Mouse (Mus musculus) midbrain, embryonic 13.5 days (tissue): ENCODE data around the gene Oosp2. TPM values are rescaled to one million over a fixed set of nuclear protein-coding genes. Genes with fewer than 3 reads are reported as not detected.

ENCODE experiments used
- ATAC-seq: fragments of 200-750 bp; cut with Nextera tagmentation; 2 replicates; pipeline ENCODE4 v1.8.0; 2017; ENCODE audit warnings: mild to moderate bottlenecking, moderate TSS enrichment, moderate library complexity
- H3K27ac ChIP-seq: fragments of 300-500 bp; sonication (generic); 2 replicates; pipeline ENCODE4 v1.5.1; 2015; ENCODE audit warnings: inconsistent platforms, mild to moderate bottlenecking, moderate library complexity
- H3K27me3 ChIP-seq: fragments of 300-500 bp; sonication (generic); 2 replicates; pipeline ENCODE4 v1.6.1; 2015; ENCODE audit warnings: mild to moderate bottlenecking, inconsistent platforms
- H3K36me3 ChIP-seq: fragments of 300-500 bp; sonication (generic); 2 replicates; pipeline ENCODE4 v1.6.1; 2015; ENCODE audit warnings: mild to moderate bottlenecking, inconsistent platforms
- H3K4me1 ChIP-seq: fragments of 300-500 bp; sonication (generic); replicated peaks from 2 replicates; pipeline ENCODE4 v1.6.1; 2015; ENCODE audit warnings: inconsistent platforms
- H3K4me2 ChIP-seq: fragments of 300-500 bp; sonication (generic); replicated peaks from 2 replicates; pipeline ENCODE4 v1.6.1; 2015; ENCODE audit warnings: moderate library complexity, mild to moderate bottlenecking, inconsistent platforms
- H3K4me3 ChIP-seq: fragments of 300-500 bp; sonication (generic); replicated peaks from 2 replicates; pipeline ENCODE4 v1.5.1; 2015; ENCODE audit warnings: mild to moderate bottlenecking, inconsistent platforms
- H3K9ac ChIP-seq: fragments of 300-500 bp; sonication (generic); replicated peaks from 2 replicates; pipeline ENCODE4 v1.6.1; 2015; ENCODE audit warnings: mild to moderate bottlenecking, inconsistent platforms
- H3K9me3 ChIP-seq: fragments of 300-500 bp; sonication (generic); 2 replicates; pipeline ENCODE4 v1.6.1; 2016; ENCODE audit warnings: mild to moderate bottlenecking, inconsistent platforms
- WGBS: fragments of 180-500 bp; shearing (Covaris S2); methylation state at CpG from one replicate; pipeline ENCODE4 v1.1.7; 2015; 5-methylcytosine and 5-hydroxymethylcytosine counted together
- polyA plus RNA-seq: library from polyadenylated mRNA; unstranded; fragments of >200 nt; fragmentation: Nextera tagmentation; extraction: Ambion mirVana; gene quantifications from 2 replicates; pipeline ENCODE4 v1.2.1, GENCODE M21; 2015

Gene Oosp2
- polyA plus RNA-seq, 1 experiment from 2014 or later, result not detected

DNA sequence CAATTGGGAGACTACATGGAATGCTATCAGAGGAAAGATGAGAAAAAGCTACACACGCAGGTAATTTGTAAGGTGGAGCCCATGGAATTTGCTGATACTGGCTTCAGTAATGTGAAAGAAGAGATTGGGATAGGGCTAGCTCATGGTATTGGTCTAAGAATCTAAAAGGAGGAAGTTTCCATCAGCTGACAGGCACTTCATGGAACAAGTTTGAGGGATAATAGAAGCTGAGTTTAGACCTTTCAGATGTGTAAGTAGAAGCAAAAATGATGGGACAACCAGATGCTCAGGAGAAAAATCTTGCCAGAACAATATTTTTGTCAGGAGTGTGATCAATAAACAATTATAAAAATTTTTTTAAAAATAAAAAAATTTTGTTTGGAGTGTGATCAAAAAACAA is 26.6 kb downstream of the Oosp2 start:
- H3K36me3 ChIP-seq, result no peaks in the 10 kb centered on the region
- no peaks in the 10 kb centered on the region for H3K27me3 ChIP-seq
- no peak overlapping the region for H3K27ac ChIP-seq
- H3K4me1 ChIP-seq, result no peaks in the 10 kb centered on the region
- no peak overlapping the region for H3K9ac ChIP-seq
- H3K9me3 ChIP-seq, result no peaks in the 10 kb centered on the region
- H3K4me3 ChIP-seq, result no peak overlapping the region
- WGBS, result 87% methylated on average over 1 of the region's 1 CpGs
- H3K4me2 ChIP-seq, result no peak overlapping the region
- ATAC-seq, result no peak

DNA sequence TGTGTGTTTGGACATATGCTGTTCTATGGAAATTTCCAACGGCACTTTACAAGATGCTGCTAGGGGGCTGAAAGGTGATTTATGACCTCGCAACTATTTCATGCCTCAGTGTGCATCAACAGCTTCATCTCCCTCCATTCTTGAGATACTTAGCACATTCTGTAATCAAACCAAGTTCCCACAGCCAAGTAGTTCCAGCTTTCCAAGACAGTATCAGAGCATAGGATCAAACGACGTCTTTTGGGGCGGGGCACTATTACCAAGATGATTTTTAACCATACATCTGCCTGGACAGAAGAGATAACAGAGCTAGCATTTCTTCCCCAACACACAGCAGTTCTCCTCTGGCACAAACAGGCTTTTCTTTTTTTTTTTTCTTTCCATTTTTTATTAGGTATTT is 35.1 kb downstream of the Oosp2 start:
- H3K27me3 ChIP-seq, result no peaks in the 10 kb centered on the region
- no peak overlapping the region for H3K9ac ChIP-seq
- H3K4me2 ChIP-seq, result no peak overlapping the region
- H3K4me1 ChIP-seq, result no peaks in the 10 kb centered on the region
- H3K4me3 ChIP-seq, result no peak overlapping the region
- no peaks in the 10 kb centered on the region for H3K36me3 ChIP-seq
- ATAC-seq, result no peak
- H3K9me3 ChIP-seq, result no peaks in the 10 kb centered on the region
- no peak overlapping the region for H3K27ac ChIP-seq
- WGBS, result 89% methylated on average over 5 of the region's 5 CpGs

GRCm38 (mm10) chr19:11624800-11625199 is 35.6 kb downstream of the Oosp2 start:
- Histone ChIP-seq H3K36me3 (no peaks in the 10 kb centered on the region), H3K27me3 (no peaks in the 10 kb centered on the region), H3K9ac (no peak overlapping the region), H3K4me3 (no peak overlapping the region), H3K4me1 (no peaks in the 10 kb centered on the region), H3K9me3 (no peaks in the 10 kb centered on the region), H3K4me2 (no peak overlapping the region), H3K27ac (no peak overlapping the region)
- no peak for ATAC-seq

DNA sequence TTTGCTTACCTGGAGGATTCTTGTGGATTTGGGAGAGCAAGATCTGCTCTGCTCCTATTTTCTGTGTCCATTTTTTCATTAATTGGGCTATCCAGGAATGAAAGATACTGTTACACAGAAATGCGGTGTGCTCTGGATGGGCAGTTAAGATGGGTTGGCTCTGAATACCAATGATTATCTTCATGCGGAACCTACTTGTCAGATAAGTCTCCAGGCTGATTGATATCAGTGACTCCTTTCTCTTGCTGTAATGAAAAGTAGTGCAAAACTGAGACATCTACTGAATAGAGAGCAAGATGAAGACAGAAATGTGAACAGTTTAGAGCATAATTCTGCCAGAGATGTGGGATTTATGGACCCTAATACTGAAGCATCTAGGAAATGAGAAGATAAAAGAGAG is 36.8 kb downstream of the Oosp2 start, which contains the start of gene Ms4a2:
TSS of gene Ms4a2 (minus strand) at position 169 of the 400 bp plus-strand sequence.
- H3K27ac ChIP-seq, result no peak within 1 kb of the TSS
- ATAC-seq, result no peak
- no peak within 1 kb of the TSS for H3K4me2 ChIP-seq
- 89% methylated on average over 2 of the region's 2 CpGs for WGBS
- no peaks in the 10 kb centered on the region for H3K9me3 ChIP-seq
- H3K4me1 ChIP-seq, result no peaks in the 10 kb centered on the region
- H3K27me3 ChIP-seq, result no peaks in the 10 kb centered on the region
- H3K9ac ChIP-seq, result no peak within 1 kb of the TSS
- H3K36me3 ChIP-seq, result no peaks in the 10 kb centered on the region
- no peak within 1 kb of the TSS for H3K4me3 ChIP-seq

DNA sequence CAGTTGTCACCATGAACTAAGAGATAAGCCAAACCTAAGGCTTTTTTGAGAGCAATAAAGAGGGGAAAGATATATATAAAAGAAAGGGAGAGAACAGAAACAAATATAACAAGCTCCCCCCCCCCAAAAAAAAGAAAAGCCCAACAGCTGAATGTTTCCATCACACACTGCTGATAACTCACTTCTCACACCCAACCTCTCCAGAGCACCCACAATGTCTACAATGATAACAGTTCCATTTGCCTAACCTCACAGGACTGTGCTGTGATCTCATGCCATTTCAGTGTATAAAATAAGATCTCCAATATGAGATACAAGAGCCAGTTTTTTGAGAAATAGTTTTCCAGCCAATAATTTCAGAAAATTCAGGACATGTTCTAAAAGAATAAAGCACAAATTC is 42.4 kb downstream of the Oosp2 start:
- Histone ChIP-seq H3K27ac (no peak overlapping the region), H3K4me2 (no peak overlapping the region), H3K9ac (no peak overlapping the region), H3K27me3 (no peaks in the 10 kb centered on the region), H3K36me3 (no peaks in the 10 kb centered on the region), H3K4me1 (no peaks in the 10 kb centered on the region), H3K4me3 (no peak overlapping the region), H3K9me3 (no peaks in the 10 kb centered on the region)
- ATAC-seq, result no peak

- no peak overlapping the region for H3K9ac ChIP-seq
- H3K9me3 ChIP-seq, result no peaks in the 10 kb centered on the region
- H3K4me3 ChIP-seq, result no peak overlapping the region
- ATAC-seq, result no peak
- H3K36me3 ChIP-seq, result no peaks in the 10 kb centered on the region
- H3K4me2 ChIP-seq, result no peak overlapping the region
- 72% methylated on average over 2 of the region's 2 CpGs for WGBS
- no peaks in the 10 kb centered on the region for H3K4me1 ChIP-seq
- no peak overlapping the region for H3K27ac ChIP-seq
- H3K27me3 ChIP-seq, result no peaks in the 10 kb centered on the region
These were observed 45.6 kb downstream of the Oosp2 start for GRCm38 (mm10) chr19:11614805-11615204.

DNA sequence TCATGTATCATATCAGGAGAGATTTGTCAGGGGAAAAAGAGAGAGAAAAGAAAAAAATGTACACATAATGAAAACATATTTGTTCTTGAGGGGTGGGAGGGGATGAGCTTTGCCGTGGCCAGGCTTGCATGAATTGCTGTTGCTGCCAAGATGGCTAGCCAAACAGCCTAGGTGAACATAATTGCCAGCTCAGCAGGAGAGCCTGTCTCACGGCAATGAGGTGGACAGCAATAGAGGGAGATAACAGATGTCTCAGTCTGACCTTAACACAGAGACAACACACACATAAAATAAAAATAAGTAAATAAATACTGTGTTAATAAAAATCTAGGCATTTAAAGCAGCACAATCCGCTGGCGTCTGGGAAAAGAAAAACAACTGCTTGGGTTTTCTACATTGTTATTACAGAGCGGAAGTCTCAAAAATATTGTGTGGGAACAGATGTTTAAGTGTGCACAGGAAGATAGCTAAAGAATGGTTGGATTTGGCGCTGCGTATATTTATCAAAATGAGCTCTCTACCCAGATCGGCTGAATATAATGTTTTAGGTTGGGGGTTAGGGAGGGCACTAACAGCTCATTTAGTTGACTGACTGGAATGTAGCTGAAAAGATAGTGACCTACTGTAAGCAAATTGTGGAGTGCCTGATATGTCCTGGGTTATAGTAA is 46.4 kb downstream of the Oosp2 start:
- WGBS, result 82% methylated on average over 8 of the region's 8 CpGs
- Histone ChIP-seq H3K9me3 (no peaks in the 10 kb centered on the region), H3K36me3 (no peaks in the 10 kb centered on the region), H3K27me3 (no peaks in the 10 kb centered on the region), H3K4me2 (no peak overlapping the region), H3K4me1 (no peaks in the 10 kb centered on the region), H3K9ac (no peak overlapping the region), H3K4me3 (no peak overlapping the region), H3K27ac (no peak overlapping the region)
- no peak for ATAC-seq

GRCm38 (mm10) chr19:11613084-11613483 is 47.3 kb downstream of the Oosp2 start:
- no peak overlapping the region for H3K4me2 ChIP-seq
- H3K9me3 ChIP-seq, result no peaks in the 10 kb centered on the region
- H3K4me3 ChIP-seq, result no peak overlapping the region
- 93% methylated on average over 1 of the region's 1 CpGs for WGBS
- no peak overlapping the region for H3K27ac ChIP-seq
- H3K36me3 ChIP-seq, result no peaks in the 10 kb centered on the region
- H3K9ac ChIP-seq, result no peak overlapping the region
- H3K27me3 ChIP-seq, result no peaks in the 10 kb centered on the region
- no peaks in the 10 kb centered on the region for H3K4me1 ChIP-seq
- no peak for ATAC-seq

GRCm38 (mm10) chr19:11612293-11612692 is 48.1 kb downstream of the Oosp2 start:
- H3K27me3 ChIP-seq, result no peaks in the 10 kb centered on the region
- H3K9me3 ChIP-seq, result no peaks in the 10 kb centered on the region
- no peak overlapping the region for H3K27ac ChIP-seq
- H3K4me2 ChIP-seq, result no peak overlapping the region
- H3K9ac ChIP-seq, result no peak overlapping the region
- H3K4me3 ChIP-seq, result no peak overlapping the region
- 71% methylated on average over 2 of the region's 2 CpGs for WGBS
- no peak for ATAC-seq
- H3K4me1 ChIP-seq, result no peaks in the 10 kb centered on the region
- H3K36me3 ChIP-seq, result no peaks in the 10 kb centered on the region

GRCm38 (mm10) chr19:11611541-11611945 is 48.8 kb downstream of the Oosp2 start:
- 29% methylated on average over 6 of the region's 6 CpGs for WGBS
- Histone ChIP-seq H3K36me3 (no peaks in the 10 kb centered on the region), H3K4me1 (no peaks in the 10 kb centered on the region), H3K27me3 (no peaks in the 10 kb centered on the region), H3K9ac (no peak overlapping the region), H3K4me2 (no peak overlapping the region), H3K27ac (no peak overlapping the region), H3K9me3 (no peaks in the 10 kb centered on the region), H3K4me3 (no peak overlapping the region)
- ATAC-seq, result peak; percentile 75

- H3K4me2 ChIP-seq, result no peak overlapping the region
- H3K27me3 ChIP-seq, result no peaks in the 10 kb centered on the region
- ATAC-seq, result no peak
- WGBS, result 5% methylated on average over 1 of the region's 1 CpGs
- H3K9me3 ChIP-seq, result no peaks in the 10 kb centered on the region
- no peaks in the 10 kb centered on the region for H3K4me1 ChIP-seq
- H3K4me3 ChIP-seq, result no peak overlapping the region
- H3K27ac ChIP-seq, result no peak overlapping the region
- no peaks in the 10 kb centered on the region for H3K36me3 ChIP-seq
- no peak overlapping the region for H3K9ac ChIP-seq
These were observed 52.2 kb downstream of the Oosp2 start for GRCm38 (mm10) chr19:11608172-11608571.

DNA sequence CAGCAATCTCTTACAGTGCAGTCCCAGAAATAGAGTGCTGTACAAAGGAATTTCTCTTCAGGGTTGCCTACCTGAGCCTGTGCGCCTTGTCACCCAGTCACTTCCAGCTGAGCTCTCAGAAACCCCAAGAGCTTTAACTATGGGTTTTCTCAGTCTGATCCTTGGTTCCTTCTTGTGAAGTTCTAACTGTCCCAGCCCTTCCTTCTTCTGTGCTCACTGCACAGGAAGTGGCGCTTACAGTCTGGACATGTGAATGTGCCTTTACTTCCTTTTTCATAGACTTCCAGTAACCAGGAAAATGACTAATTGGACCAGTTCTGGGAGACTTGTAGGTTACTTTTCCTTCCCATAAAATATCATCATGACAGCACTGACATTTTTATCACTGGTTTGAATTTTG is 55.8 kb downstream of the Oosp2 start, which contains the start of gene Ms4a6d:
TSS of gene Ms4a6d (minus strand) at position 247 of the 400 bp plus-strand sequence.
- no peak within 1 kb of the TSS for H3K9ac ChIP-seq
- H3K4me3 ChIP-seq, result no peak within 1 kb of the TSS
- H3K27ac ChIP-seq, result no peak within 1 kb of the TSS
- H3K36me3 ChIP-seq, result no peaks in the 10 kb centered on the region
- no peaks in the 10 kb centered on the region for H3K4me1 ChIP-seq
- H3K4me2 ChIP-seq, result no peak within 1 kb of the TSS
- H3K9me3 ChIP-seq, result no peaks in the 10 kb centered on the region
- H3K27me3 ChIP-seq, result no peaks in the 10 kb centered on the region
- 91% methylated on average over 2 of the region's 2 CpGs for WGBS
- ATAC-seq, result no peak

GRCm38 (mm10) chr19:11602026-11602425 is 58.3 kb downstream of the Oosp2 start:
- no peaks in the 10 kb centered on the region for H3K36me3 ChIP-seq
- 94% methylated on average over 2 of the region's 2 CpGs for WGBS
- H3K4me2 ChIP-seq, result no peak overlapping the region
- no peaks in the 10 kb centered on the region for H3K9me3 ChIP-seq
- H3K4me1 ChIP-seq, result no peaks in the 10 kb centered on the region
- no peak overlapping the region for H3K9ac ChIP-seq
- ATAC-seq, result no peak
- no peaks in the 10 kb centered on the region for H3K27me3 ChIP-seq
- no peak overlapping the region for H3K4me3 ChIP-seq
- no peak overlapping the region for H3K27ac ChIP-seq
